ENCODE assay signal across 28 mouse cellular contexts in the genomic region with DNA sequence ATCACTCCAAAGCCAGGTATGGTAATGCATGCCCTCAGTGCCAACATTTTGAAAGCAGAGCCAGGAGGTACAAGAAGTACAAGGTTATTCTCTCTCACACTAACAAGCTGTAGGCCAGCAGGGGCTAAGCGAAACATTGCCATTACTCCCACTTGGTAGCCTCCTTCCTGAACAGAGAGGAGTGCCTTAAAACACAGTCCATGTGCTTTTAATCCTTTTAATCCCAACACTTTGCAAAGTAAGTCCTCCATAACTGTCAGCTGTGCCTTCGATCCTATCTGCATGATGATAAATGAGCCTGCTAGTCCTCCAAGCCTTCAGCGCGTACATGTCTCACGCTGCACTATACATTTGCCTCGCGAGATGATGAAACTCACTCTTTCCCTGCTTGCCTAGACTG.
DNase-seq lines count a peak whose midpoint lies in the region; ATAC-seq and TF ChIP-seq lines count a peak whose summit lies in the region.
"Had no signal": no experiment of that assay in that cellular context is flagged by ENCODE, and none has a peak within 500 bp of the region (broad histone marks: within the 10 kb centered on the region; RNA-seq: fewer than 3 reads in every experiment).

No protein-coding gene starts in this region.

- H3K27ac ChIP-seq in heart, adult 2 months, result no peak overlapping the region
- no peak overlapping the region for H3K27ac ChIP-seq in heart, postnatal 0 days (ENCODE audit: low read depth)
- peak overlapping the region; percentile 24; the same call in 1 of the 2 replicates for H3K27ac ChIP-seq in neural tube, embryonic 13.5 days (replicated peaks)
- H3K27ac ChIP-seq in neural tube, embryonic 15.5 days (replicated peaks), result no peak overlapping the region
- H3K27ac ChIP-seq in neural tube, embryonic 14.5 days (ENCODE audit: low read depth, low read length), result no peak overlapping the region
- H3K27ac ChIP-seq: embryonic facial prominence, embryonic 12.5 days; layer of hippocampus, adult 2 months; left cerebral cortex, adult 2 months; limb, embryonic 12.5 days; liver, embryonic 15.5 days had no signal

- no peak overlapping the region for H3K4me2 ChIP-seq in heart, postnatal 0 days (ENCODE audit: low read depth, low read length)
- no peak overlapping the region for H3K4me2 ChIP-seq in neural tube, embryonic 13.5 days
- no peak overlapping the region for H3K4me2 ChIP-seq in neural tube, embryonic 15.5 days
- H3K4me2 ChIP-seq in neural tube, embryonic 14.5 days (ENCODE audit: low read depth, low read length), result no peak overlapping the region
- H3K4me2 ChIP-seq: embryonic facial prominence, embryonic 12.5 days; limb, embryonic 12.5 days; liver, embryonic 15.5 days; lung, embryonic 14.5 days had no signal

- no peaks in the 10 kb centered on the region for H3K4me1 ChIP-seq in heart, adult 2 months (ENCODE audit: control insufficient read depth, insufficient read depth, low read length)
- peaks cover 17% of the 10 kb centered on the region for H3K4me1 ChIP-seq in heart, postnatal 0 days (ENCODE audit: control insufficient read depth, insufficient read depth)
- peaks cover 18% of the 10 kb centered on the region for H3K4me1 ChIP-seq in neural tube, embryonic 13.5 days (replicated peaks)
- H3K4me1 ChIP-seq in neural tube, embryonic 15.5 days, result peaks cover 7% of the 10 kb centered on the region; the same call in 1 of the 2 replicates
- H3K4me1 ChIP-seq in neural tube, embryonic 14.5 days (ENCODE audit: control insufficient read depth, insufficient read depth, low read length), result 0 out of 2 replicates have a peak, but pooled peaks cover 3% of the 10 kb centered on the region

- no peaks in the 10 kb centered on the region for H3K9me3 ChIP-seq in heart, postnatal 0 days (replicated peaks; ENCODE audit: control insufficient read depth, low read length)
- no peaks in the 10 kb centered on the region for H3K9me3 ChIP-seq in neural tube, embryonic 13.5 days
- no peaks in the 10 kb centered on the region for H3K9me3 ChIP-seq in neural tube, embryonic 15.5 days (replicated peaks)
- no peaks in the 10 kb centered on the region for H3K9me3 ChIP-seq in neural tube, embryonic 14.5 days (ENCODE audit: control insufficient read depth, low read length)
- H3K9me3 ChIP-seq: embryonic facial prominence, embryonic 12.5 days; G1E; limb, embryonic 12.5 days; liver, embryonic 15.5 days had no signal

- no peak overlapping the region for H3K4me3 ChIP-seq in heart, adult 2 months
- no peak overlapping the region for H3K4me3 ChIP-seq in heart, postnatal 0 days (ENCODE audit: low read depth, low read length)
- no peak overlapping the region for H3K4me3 ChIP-seq in neural tube, embryonic 13.5 days
- H3K4me3 ChIP-seq in neural tube, embryonic 15.5 days (replicated peaks), result no peak overlapping the region
- H3K4me3 ChIP-seq in neural tube, embryonic 14.5 days (ENCODE audit: low read depth, low read length), result no peak overlapping the region
- H3K4me3 ChIP-seq: embryonic facial prominence, embryonic 12.5 days; gastrocnemius, adult 2 months; layer of hippocampus, adult 2 months; left cerebral cortex, adult 2 months; limb, embryonic 12.5 days; liver, embryonic 15.5 days had no signal

- 79% methylated on average over 7 of the region's 7 CpGs for WGBS in heart, adult 2 months
- WGBS in heart, postnatal 0 days, result 53% methylated on average over 7 of the region's 7 CpGs
- 80% methylated on average over 7 of the region's 7 CpGs for WGBS in neural tube, embryonic 13.5 days
- WGBS in neural tube, embryonic 15.5 days, result 62% methylated on average over 7 of the region's 7 CpGs
- WGBS in neural tube, embryonic 14.5 days, result 73% methylated on average over 7 of the region's 7 CpGs

- no peak for TF ChIP-seq CTCF in heart, adult 2 months (IDR thresholded peaks at IDR 0.05)
- no peak for TF ChIP-seq CTCF in heart, postnatal 0 days (IDR thresholded peaks at IDR 0.05; ENCODE audit: low read depth)

- TF ChIP-seq EP300 in heart, adult 2 months (IDR thresholded peaks at IDR 0.05; ENCODE audit: insufficient read depth, low read depth, low read length), result no peak
- TF ChIP-seq EP300 in heart, postnatal 0 days (IDR thresholded peaks at IDR 0.05; ENCODE audit: low read depth), result no peak

- DNase-seq in heart, adult 11 months, result peak; percentile 53
- no peak for DNase-seq in heart, adult 2 months
- no peak for DNase-seq in heart, postnatal 0 days (ENCODE audit: low spot score)
- no peak for DNase-seq in heart, adult 9 months (ENCODE audit: low spot score in 2 of 2)
- no peak for DNase-seq in gastrocnemius, postnatal 14 days
- DNase-seq: adrenal gland, adult 8-10 months; cerebellum, adult 8-10 months; cerebellum, postnatal 25 days; gastrocnemius, adult 2 months; kidney, adult 11 months; kidney, postnatal 36 days; lung, embryonic 14.5 days; lung, postnatal 14 days; right cerebral cortex, adult 18-20 months; spleen, adult 18-20 months; thymus, adult 18-20 months; thymus, postnatal 25 days had no signal

- intact Hi-C loops in heart, adult 2 months (cut with DNase I), result no loop called here
- intact Hi-C loops in gastrocnemius, postnatal 14 days (cut with DNase I; ENCODE audit: low total_unique reads), result no loop called here

- no peak overlapping the region for H3K9ac ChIP-seq in heart, adult 2 months (ENCODE audit: low read depth, low read length)
- H3K9ac ChIP-seq in heart, postnatal 0 days (replicated peaks; ENCODE audit: low read depth, low read length), result 0 out of 2 replicates have a peak overlapping the region, but pooled peaks have one; percentile 26
- no peak overlapping the region for H3K9ac ChIP-seq in neural tube, embryonic 13.5 days
- H3K9ac ChIP-seq in neural tube, embryonic 15.5 days (replicated peaks), result no peak overlapping the region
- H3K9ac ChIP-seq in neural tube, embryonic 14.5 days (replicated peaks; ENCODE audit: low read depth, low read length), result no peak overlapping the region
- H3K9ac ChIP-seq: embryonic facial prominence, embryonic 12.5 days; limb, embryonic 12.5 days; liver, embryonic 15.5 days; lung, embryonic 14.5 days had no signal

- H3K79me2 ChIP-seq in heart, adult 2 months (replicated peaks; ENCODE audit: control insufficient read depth, insufficient read depth, low read length), result no peaks in the 10 kb centered on the region

- no peaks in the 10 kb centered on the region for H3K36me3 ChIP-seq in heart, adult 2 months (ENCODE audit: control insufficient read depth, insufficient read depth, low read length)
- no peaks in the 10 kb centered on the region for H3K36me3 ChIP-seq in heart, postnatal 0 days (replicated peaks; ENCODE audit: control insufficient read depth, insufficient read depth, low read length)
- H3K36me3 ChIP-seq in neural tube, embryonic 13.5 days, result no peaks in the 10 kb centered on the region
- no peaks in the 10 kb centered on the region for H3K36me3 ChIP-seq in neural tube, embryonic 15.5 days
- H3K36me3 ChIP-seq in neural tube, embryonic 14.5 days (ENCODE audit: control insufficient read depth, insufficient read depth, low read length), result no peaks in the 10 kb centered on the region
- H3K36me3 ChIP-seq: embryonic facial prominence, embryonic 12.5 days; limb, embryonic 12.5 days; liver, embryonic 15.5 days had no signal

- no peaks in the 10 kb centered on the region for H3K27me3 ChIP-seq in heart, adult 2 months (ENCODE audit: control insufficient read depth, insufficient read depth, low read length)
- H3K27me3 ChIP-seq in heart, postnatal 0 days (ENCODE audit: control insufficient read depth, insufficient read depth, low read length), result no peaks in the 10 kb centered on the region
- H3K27me3 ChIP-seq in neural tube, embryonic 13.5 days, result no peaks in the 10 kb centered on the region
- no peaks in the 10 kb centered on the region for H3K27me3 ChIP-seq in neural tube, embryonic 15.5 days (replicated peaks)
- no peaks in the 10 kb centered on the region for H3K27me3 ChIP-seq in neural tube, embryonic 14.5 days (ENCODE audit: control insufficient read depth, insufficient read depth, low read length)
- H3K27me3 ChIP-seq: embryonic facial prominence, embryonic 12.5 days; limb, embryonic 12.5 days; liver, embryonic 15.5 days had no signal

- ATAC-seq in heart, postnatal 0 days (ENCODE audit: insufficient read depth, low read depth), result no peak
- peak; percentile 47; the same call in 1 of the 2 replicates for ATAC-seq in neural tube, embryonic 13.5 days (ENCODE audit: low read depth)
- no peak for ATAC-seq in neural tube, embryonic 15.5 days (ENCODE audit: low FRiP score)
- peak; percentile 49; the same call in 1 of the 2 replicates for ATAC-seq in neural tube, embryonic 14.5 days (ENCODE audit: low read depth)
- ATAC-seq: forebrain, embryonic 16.5 days; midbrain, embryonic 16.5 days had no signal

- TF ChIP-seq POLR2A in heart, adult 2 months (IDR thresholded peaks at IDR 0.05; ENCODE audit: insufficient read depth, low read depth, low read length), result no peak

Comparison
In these comparisons a context has a peak if more than half of its experiments do, and no peak if none do; other contexts are left out.
1. ATAC-seq: peak in neural tube, embryonic 13.5 days (single experiment) and neural tube, embryonic 14.5 days (single experiment); none in heart, postnatal 0 days (single experiment) and neural tube, embryonic 15.5 days (single experiment).